Mouse (Mus musculus) thymus, postnatal 36 days (tissue): ENCODE data around the gene Ak5.
"Not testable (repeated sequence)": the region's sequence is repeated elsewhere in the genome, so short reads cannot be mapped to it uniquely, and the experiment has no call there.

Experiments
- DNase-seq, 2 experiments: peaks; one replicate each; pipeline ENCODE4 v3.0.0; 2022; ENCODE audit warnings: mixed read lengths in 2 of 2

Ak5 gene

DNA sequence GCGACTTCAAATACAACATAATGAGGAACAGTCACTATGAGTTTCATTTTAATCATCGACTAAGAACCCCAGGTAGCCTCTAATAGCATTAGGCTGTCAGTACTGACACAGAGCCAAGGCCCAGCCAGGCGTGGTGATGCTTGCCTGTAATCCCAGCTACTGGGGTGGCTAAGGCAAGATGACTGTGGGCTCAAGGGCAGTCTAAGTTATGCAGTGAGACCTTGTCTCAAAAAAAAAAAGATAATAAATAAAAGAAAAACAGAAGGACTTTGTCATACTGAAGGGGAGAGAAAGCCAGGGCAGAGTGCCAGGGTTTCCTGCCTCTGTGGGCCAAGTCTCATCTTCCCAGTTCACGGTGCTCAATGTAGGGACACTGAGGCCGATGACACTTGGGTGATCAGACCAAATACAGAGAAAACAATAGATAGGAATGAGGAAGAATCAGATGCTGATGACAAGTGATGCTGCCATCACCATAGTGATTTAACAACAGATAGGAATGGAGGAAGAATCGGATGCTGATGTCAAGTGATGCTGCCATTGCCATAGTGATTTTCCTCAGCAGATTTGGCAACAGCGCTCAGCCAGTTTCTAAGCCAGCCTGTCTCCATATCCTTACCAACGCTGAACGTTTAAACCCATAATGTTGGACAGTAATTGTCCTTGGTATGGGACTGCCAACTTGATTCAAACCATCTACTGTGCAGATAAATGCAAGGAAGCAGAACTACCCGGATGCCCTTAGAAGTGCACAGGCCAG lies 42.9 kb downstream of the Ak5 start:
- DNase-seq: no peak

DNA sequence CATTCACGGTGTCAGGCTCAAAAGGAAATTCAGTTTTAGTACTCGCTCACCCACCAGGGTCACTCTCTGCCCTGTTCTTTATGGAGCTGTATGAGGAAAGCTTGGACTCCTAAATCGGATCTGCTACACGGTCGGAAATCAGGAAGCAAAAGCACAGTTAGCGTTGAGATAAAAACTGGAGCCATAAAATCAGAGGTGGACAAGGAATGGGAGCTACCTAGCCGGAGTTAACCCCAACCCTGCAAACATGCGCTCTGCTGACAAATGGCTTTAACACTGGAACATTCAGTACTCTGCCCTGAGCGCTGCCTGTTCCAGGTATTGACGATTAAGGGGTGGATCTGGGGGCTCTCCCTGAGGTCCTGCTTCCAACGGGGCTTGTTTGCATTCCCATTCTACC lies 47.6 kb downstream of the Ak5 start:
- no peak for DNase-seq

GRCm38 (mm10) chr3:152620058-152620457 lies 48.1 kb downstream of the Ak5 start:
- no peak for DNase-seq

DNA sequence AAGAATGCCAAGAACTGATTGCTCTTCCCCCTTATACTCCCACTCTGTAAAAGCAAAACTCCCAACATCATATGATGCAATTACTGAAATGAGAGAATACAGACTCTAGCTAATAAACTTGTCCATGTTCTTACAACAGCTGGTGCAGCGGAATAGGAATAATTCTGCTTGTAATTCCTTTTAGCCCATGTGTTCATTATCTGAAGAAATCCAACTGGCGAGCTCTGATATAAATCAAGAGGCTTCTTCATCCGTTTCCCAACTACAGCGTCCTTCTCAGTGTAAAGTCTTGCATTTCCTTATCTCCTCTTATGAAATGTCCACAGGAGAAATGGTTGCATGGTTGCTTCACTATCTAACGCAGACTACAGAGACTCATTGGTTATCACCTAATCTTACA lies 59.1 kb downstream of the Ak5 start:
- no peak for DNase-seq

DNA sequence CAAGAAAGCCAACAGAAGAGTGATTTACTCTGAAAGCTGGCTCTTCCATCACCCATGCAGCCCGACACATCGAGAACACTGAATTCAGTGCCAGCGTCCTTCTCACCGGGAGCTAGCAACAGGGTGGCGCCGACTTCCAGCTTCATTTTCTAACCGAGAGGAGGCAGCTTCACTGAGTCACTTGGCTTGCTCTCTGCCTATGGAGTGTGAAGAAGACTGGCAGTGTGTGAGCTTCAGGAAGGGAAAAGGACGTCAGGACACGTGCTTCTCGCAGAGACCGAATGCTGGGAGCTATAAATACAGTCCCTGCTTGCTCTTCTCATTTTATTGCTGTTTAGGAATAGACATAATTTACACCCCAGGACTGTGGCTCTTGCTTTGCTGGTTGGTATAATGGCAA lies 62.3 kb downstream of the Ak5 start:
- no peak for DNase-seq

- no peak for DNase-seq
These were observed 68.5 kb downstream of the Ak5 start for GRCm38 (mm10) chr3:152599679-152600078.

- DNase-seq: no peak
These were observed 71.6 kb downstream of the Ak5 start for GRCm38 (mm10) chr3:152596406-152597050.

DNA sequence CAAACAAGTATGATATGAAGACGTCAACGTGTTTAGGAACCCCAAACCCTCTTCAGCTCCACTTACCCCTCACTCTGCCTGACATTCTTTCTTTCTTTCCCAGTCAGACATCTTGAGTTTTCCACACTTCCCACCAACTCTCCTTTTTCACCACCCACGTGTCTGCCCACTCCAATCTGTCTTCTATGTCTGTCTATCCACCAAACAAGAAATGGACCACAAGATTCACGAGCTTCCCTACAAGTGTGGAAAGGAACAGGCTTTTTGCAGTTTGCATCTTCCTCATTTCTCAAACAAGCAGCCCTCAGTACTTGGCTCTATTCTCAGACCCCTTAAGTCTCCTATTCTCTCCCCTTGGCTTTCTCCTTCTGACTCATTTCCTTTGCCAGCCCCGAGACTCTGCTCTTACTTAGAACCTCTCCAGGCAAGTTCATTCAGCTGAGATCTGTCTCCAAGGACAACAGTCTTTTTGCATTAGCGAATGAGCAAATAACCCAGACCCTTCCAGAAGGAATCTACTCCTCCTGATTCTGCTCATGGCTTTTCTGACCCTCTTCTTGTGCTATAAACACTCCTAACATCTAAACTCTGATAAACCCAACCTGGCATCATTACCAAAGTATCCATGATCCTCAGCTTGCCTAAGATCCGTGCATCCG lies 75.3 kb downstream of the Ak5 start:
- DNase-seq: no peak

- no peak for DNase-seq
These were observed 77.7 kb downstream of the Ak5 start for GRCm38 (mm10) chr3:152590491-152590890.

- DNase-seq: not testable (repeated sequence)
These were observed 79.1 kb downstream of the Ak5 start for GRCm38 (mm10) chr3:152589101-152589500.

DNA sequence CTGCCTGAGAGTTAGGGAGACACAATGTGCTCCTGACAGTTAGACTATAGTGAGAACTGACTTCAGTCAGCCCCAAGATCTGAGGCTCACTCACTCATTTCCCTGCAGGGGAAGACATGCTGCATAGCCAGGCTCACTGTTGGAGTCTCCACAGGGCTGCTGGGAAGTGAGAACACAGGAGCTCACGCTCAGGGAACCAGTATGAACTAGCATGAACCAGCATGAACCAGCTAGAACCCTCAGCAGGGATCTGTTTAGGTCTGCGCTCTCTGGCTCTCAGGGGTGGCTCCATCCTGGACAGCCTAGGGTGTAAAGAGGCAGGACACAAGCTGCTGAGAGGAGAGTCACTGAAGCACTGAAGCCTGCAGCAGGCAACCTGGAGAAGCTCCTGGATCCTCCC lies 81.2 kb downstream of the Ak5 start:
- DNase-seq: no peak

DNA sequence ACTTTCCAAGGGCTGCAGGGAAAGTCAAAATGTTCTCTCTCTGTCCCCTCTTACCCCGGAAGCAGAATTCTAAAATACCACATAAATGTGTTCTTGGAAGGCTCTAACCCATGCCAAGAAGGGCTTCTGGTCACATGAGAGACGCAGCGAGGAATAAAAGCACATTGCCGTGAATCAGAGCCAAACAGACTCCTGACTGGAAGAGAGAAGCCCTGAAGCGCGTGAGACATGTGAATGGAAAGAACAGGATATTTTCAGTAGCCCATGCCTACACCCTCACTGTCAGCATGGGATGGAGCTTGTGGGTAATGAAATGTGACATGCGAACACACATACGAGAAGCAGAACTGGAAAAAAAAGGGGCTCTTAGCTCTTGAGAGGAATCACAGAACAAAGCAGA lies 82.0 kb downstream of the Ak5 start:
- no peak for DNase-seq

- DNase-seq: no peak
These were observed 82.6 kb downstream of the Ak5 start for GRCm38 (mm10) chr3:152585581-152585980.

GRCm38 (mm10) chr3:152583033-152583432 lies 85.1 kb downstream of the Ak5 start:
- DNase-seq: no peak

DNA sequence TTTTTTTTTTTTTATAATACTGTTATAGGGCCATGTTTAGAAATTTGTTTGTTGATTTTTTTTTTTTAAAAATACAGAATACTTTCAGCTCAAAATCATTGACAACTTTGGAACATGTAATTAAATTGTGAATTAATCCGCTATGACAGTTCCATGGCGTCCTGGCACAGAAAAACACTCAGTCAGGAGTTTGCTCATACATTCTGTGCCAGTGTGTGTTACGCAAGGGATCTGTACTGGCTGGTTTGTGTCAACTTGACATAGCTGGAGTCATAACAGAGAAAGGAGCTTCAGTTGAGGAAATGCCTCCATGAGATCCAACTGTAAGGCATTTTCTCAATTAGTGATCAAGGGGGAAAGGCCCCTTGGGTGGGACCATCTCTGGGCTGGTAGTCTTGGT lies 86.3 kb downstream of the Ak5 start:
- DNase-seq: not testable (repeated sequence)

DNA sequence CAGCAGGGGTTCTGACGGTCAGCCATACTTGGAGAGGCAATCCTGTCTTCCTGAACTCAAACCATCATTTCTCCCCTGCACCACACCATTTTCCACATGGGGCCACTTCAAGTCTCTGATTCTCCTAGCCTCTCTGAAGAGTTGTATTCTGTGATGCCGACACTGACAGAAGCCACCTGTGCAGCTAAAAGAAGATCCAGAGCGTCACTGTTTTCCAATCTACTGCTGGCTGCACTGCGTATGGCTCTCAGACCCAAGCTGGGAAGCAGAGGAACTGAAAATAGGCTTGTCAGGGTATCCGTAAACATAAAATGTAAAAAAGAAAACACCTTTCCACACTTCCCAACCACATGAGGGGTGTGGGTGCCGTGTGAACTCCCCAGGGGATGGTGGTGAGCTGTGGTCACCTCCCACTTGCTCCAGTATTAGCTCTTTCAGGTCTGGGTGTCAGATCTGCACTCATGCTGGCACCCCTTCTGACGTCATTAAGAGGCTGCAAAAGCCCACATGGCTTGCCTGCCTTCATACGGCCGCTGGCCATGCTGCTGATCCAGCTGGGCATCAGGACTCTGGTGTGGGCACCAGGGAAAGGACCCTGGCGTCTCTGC lies 88.1 kb downstream of the Ak5 start:
- DNase-seq: no peak

- DNase-seq: no peak
These were observed 89.6 kb downstream of the Ak5 start for GRCm38 (mm10) chr3:152578282-152579228.

GRCm38 (mm10) chr3:152577763-152578162 lies 90.4 kb downstream of the Ak5 start:
- DNase-seq: no peak

- DNase-seq: no peak
These were observed 90.9 kb downstream of the Ak5 start for GRCm38 (mm10) chr3:152577273-152577672.

- DNase-seq: peak; percentile 31 to 39
These were observed 98.9 kb downstream of the Ak5 start for GRCm38 (mm10) chr3:152569242-152569605.

DNA sequence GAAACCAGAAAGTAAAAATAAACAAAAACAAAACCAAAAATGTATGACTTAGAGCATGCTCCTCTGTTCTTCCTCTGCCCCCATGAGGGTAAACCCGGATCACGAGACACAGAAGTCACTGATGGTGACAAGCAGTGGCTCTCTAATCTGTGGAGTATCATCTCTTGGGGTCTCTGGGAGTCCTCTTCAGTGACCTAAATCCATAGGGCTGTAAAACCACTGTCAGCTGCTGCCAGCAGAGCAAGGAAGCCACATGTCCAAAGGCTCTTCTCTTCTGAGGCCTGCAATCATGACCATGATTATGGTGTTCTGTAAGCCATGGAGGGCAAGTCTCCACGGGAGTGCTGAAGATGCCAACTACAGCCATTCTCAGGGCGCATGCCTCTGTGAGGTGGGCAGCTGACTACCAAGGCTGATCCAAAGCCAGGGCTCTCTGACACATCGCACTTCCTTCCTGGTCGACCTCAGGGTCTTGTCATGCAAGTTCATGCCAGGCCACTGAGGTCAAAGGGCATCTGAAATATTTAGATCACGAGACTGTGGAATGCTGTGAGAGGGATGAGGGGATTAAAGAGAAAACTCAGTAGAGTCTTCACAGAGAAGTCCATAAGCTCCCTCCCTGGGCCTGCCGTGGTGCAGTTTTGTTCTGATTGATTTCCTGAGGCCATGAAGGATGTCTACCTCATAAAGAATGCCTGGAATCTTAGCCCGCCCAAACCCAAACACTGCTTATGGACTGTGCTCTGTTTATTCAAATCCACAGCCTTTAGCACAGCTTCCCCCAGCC lies 99.5 kb downstream of the Ak5 start:
- DNase-seq: no peak
